In the genomic region with DNA sequence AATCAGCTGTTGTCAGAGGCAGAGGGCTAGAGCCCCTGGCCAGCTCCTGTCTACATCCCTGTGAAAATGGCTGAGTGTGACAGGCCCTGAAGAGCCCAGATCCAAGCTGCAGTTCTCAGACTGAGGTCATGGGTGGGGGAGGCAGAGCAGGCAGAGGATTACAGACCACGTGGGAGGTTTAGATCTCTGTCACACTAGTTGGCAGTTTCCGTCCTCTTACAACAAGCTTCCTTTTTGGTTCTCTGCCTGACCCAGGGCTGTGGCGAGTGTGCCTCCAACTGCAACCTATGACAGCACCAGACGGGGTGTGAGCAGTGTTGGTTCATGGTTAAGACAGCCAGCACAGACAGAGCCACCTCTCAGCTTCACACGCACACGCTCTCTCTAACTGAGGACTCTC, we compare ENCODE assay signal across 8 mouse cellular contexts. TPM values are rescaled to one million over a fixed set of nuclear protein-coding genes. Genes with fewer than 3 reads are reported as not detected.
DNase-seq lines count a peak whose midpoint lies in the region.

No protein-coding gene starts in this region.

- DNase-seq in testis, postnatal 10 days (ENCODE audit: low spot score): peak; percentile 44
- no peak for DNase-seq in testis, postnatal 14 days (ENCODE audit: low spot score)
- peak; percentile 74 for DNase-seq in fat pad, adult 2 months (ENCODE audit: extremely low read depth, low read depth, low spot score)
- peak; percentile 25 for DNase-seq in heart, postnatal 4 days
- peak; percentile 48 to 55 for DNase-seq in lung, adult 18-20 months
- DNase-seq in retina, adult 2 months (ENCODE audit: low read depth, low spot score): peak; percentile 36
- DNase-seq in urinary bladder, postnatal 4 days (ENCODE audit: low spot score in 2 of 2): no peak
- no peak for DNase-seq in cerebellum, postnatal 25 days

RNA-seq across cellular contexts. Expression of a gene that starts 26.9 kb away (rescaled TPM):
- under 1 TPM; 0.54 to 0.88 TPM for total RNA-seq in heart, postnatal 4 days (2021)

RNA-seq across cellular contexts. Expression of a gene that starts 41.7 kb away (rescaled TPM):
- total RNA-seq in heart, postnatal 4 days (2021): 100 to 1,000 TPM in 1 of 2 experiments, 10 to 100 TPM in 1; 90.7 to 102 TPM

Comparison
In these comparisons a context has a peak if more than half of its experiments do, and no peak if none do; other contexts are left out.
1. DNase-seq: peak in testis, postnatal 10 days (single experiment), fat pad, adult 2 months (single experiment), heart, postnatal 4 days (single experiment), lung, adult 18-20 months (2 of 2) and retina, adult 2 months (single experiment); none in testis, postnatal 14 days (single experiment), urinary bladder, postnatal 4 days (0 of 2) and cerebellum, postnatal 25 days (0 of 2).